Mouse (Mus musculus): ENCODE results near the gene Evi5. TPM values are rescaled to one million over a fixed set of nuclear protein-coding genes. Genes with fewer than 3 reads are reported as not detected.
A peak's percentile ranks its signal among the peaks of the same experiment; 100 is the strongest.

Evi5 gene
- total RNA-seq, 2 experiments from 2014 or later: 19.5 to 21.5 TPM

- intact Hi-C loops (cut with DNase I): no loop called here
- DNase-seq: no peak
Observed at GRCm38 (mm10) chr5:107877053-107877452, 2.1 kb upstream of the Evi5 start.

DNA sequence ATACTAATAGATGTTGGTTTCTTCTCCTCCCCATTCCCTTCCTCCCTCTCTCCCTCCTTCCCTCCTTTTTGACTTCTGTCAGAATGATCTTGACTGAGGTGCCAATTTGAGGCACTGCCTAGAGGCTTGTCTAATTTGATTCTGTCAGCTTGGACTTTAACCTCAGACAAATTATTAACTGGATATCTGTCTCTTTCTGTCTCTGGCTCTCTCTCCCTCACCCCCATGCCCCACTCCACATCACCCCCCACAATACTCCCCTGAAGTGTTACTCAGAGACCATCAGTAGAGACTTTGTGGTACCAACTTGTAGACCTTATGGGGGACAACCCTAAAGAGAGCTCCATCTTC, 329 bp upstream of the Evi5 start:
- intact Hi-C loops (cut with DNase I): no loop called here

GRCm38 (mm10) chr5:107873886-107874302, 1.0 kb downstream of the Evi5 start:
- intact Hi-C loops (cut with DNase I): no loop called here
- DNase-seq: no peak

More for the DNA sequence above, 329 bp upstream of the Evi5 start:
- DNase-seq: no peak

- intact Hi-C loops (cut with DNase I): no loop called here
- DNase-seq: no peak
Observed at GRCm38 (mm10) chr5:107873330-107873729, 1.6 kb downstream of the Evi5 start.

DNA sequence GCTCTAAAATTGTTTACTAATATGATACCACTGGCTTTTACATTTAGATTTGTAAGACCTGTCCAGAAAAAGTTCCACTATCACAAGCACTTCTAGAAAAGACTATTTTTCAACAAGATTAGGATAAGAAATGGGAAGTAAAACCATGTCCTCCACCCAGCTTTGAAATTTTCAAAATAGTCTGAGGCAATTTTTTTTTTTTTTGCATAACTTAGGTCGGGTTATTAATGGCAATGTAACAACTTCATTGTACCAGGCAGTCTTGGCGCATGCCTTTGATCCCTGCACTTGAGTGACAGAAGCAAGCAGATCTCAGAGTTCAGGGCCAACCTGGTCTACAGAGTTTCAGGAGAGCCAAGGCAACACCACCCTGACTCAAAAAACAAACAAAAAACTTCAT, 5.2 kb downstream of the Evi5 start:
- DNase-seq: no peak
- intact Hi-C loops (cut with DNase I): loop anchor here (2.0 kb wide), 1 partner anchor 31 kb away; the partner anchor contains the start of gene Rpl5

GRCm38 (mm10) chr5:107868905-107869424, 5.9 kb downstream of the Evi5 start:
- intact Hi-C loops (cut with DNase I): loop anchor here (2.0 kb wide), 1 partner anchor 32 kb away; the partner anchor contains the start of gene Rpl5
- DNase-seq: peak; percentile 88 to 93

- peak; percentile 67 to 77 for DNase-seq
- intact Hi-C loops (cut with DNase I): loop anchor here (2.0 kb wide), 1 partner anchor 33 kb away; the partner anchor contains the start of gene Rpl5
Observed at GRCm38 (mm10) chr5:107867970-107868904, 6.7 kb downstream of the Evi5 start.

DNA sequence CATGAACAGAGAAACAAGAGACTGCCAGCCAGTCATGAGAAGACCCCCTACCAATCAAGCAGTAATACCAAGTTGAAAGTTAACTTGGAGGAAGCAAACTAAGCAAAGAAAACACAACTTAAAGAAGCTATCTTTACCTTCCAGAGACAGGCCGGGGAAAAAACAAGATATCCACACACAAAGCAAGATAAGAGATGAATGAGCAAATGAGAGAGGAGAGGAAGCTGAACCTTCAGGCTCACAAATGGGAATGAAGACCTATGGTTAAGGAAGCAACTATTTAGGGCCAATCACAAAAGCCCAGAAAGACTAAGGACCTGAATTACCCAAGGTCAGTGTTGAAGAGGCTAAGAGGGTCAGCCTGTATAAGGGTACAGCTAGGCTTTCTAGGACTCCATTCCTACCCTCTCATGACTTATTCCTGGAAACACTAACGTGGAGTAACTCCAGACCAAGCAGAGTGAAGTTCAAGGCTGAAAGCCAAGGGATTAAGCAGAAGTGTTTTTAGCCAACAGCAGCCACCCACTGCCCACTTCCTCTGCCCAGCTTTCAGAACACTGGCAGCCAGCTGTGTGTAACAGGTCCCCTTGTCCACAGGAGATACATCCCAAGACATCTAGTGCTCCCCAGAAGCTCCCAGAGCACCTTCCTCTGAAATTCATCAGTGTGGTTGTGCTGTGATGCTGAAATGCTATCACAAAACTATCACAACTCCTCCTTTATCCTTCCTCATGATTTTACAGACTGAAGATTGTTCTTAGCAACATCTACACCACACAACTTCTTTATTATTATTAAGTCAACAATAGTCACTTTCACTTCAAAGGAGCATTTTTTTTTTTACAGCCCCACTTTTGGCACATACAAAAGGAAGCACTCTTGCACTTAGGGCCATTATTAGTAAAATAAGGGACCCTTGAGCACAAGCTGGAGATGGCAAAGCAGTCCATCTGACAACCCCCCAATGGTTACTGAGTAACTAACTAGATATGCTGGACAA, 8.5 kb downstream of the Evi5 start:
- DNase-seq: peak in 1 of 2 experiments; percentile 19
- intact Hi-C loops (cut with DNase I): no loop called here

- intact Hi-C loops (cut with DNase I): no loop called here
- DNase-seq: no peak
Observed at GRCm38 (mm10) chr5:107863971-107864370, 10.9 kb downstream of the Evi5 start.

DNA sequence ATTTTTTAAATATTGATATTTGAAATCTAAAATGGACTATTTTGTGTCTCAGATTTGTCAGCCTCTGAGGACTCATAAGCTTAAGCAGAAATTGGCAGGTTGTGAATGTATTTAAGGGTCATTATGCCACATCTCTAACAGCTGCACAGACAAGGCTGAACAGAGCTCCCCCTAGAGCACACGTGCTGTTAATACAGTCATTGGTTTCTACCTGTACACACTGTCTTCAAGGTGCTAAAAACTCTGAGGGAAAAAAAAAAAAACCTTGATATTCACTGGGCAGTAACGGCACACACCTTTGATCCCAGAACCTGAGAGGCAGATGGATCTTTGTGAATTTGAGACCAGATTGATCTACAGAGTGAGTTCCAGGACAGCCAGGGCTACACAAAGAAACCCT, 15.9 kb downstream of the Evi5 start:
- intact Hi-C loops (cut with DNase I): no loop called here
- no peak for DNase-seq

DNA sequence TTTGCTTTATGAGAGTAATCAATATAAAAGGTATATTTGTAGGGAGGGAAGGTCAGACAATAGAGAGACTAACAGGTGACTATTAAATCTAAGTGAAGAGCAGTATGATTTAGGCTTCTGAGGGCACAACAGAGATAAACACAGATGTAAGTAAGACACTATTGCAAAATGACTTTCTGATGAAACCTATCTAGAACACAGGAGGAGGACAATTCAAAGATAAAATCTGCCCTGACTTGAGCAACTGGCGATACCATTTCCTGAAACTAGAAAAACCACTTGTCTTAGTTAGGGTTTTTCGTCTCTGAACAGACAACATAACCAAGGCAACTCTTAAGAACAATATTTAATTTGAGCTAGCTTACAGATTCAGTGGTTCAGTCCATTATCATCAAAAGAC, 19.4 kb downstream of the Evi5 start:
- DNase-seq: no peak
- intact Hi-C loops (cut with DNase I): no loop called here

DNA sequence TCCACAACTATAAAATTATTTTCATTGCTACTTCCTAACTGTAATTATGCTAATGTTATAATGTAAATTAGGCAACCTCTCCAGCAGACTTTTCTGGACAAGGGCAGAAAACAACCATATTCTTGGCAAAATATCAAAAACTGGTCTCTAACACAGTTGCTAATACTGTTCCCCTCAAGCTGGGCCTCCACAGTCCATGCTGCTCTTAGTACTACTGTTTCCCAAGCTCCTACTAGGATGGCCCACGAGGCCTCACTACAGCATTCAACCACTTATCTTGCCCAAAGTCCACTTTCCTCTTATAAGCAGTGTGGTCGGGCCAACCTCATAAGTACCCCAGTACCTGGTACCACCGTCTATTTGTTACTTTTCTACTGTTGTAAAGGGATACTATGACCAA, 20.4 kb downstream of the Evi5 start:
- no peak for DNase-seq
- intact Hi-C loops (cut with DNase I): no loop called here

DNA sequence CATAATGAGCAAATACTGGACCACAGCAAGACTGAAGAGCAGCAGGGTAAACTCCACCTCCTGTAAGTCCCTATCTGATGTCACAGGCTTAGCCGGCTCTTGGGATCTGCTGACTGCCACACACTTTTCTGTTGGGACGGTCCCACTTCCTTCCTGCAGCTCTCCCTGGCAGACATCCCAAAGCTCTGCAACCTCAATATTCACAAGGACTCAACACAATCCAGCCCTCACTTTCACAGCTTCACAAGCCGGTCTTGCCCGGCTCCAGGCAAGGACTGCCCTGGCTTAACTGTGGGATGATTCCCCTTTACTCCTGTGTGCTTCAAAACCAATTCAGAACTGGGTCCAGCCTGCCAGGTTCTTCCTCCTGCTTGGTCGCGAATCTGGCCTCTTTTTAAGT, 21.1 kb downstream of the Evi5 start:
- intact Hi-C loops (cut with DNase I): no loop called here
- peak; percentile 35 to 46 for DNase-seq

GRCm38 (mm10) chr5:107848964-107849363, 25.9 kb downstream of the Evi5 start:
- intact Hi-C loops (cut with DNase I): no loop called here
- DNase-seq: no peak

DNA sequence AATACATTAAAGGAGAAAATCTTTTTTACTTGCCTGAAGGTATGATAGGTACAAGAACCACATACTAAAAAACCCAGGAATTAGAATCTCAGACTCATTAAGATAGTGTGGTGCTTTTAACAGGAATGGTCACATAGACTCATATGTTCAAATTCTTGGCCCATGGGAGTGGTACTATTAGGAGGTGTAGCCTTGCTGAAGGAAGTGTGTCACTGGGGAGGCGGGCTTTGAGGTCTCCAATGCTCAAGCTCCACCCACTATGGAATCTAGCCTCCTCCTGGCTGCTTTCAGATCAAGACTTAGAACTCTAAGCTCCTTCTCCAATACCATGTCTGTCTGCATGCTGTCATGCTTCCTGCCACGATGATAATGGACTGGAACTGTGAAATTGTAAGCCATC, 27.1 kb downstream of the Evi5 start:
- intact Hi-C loops (cut with DNase I): no loop called here
- DNase-seq: no peak

DNA sequence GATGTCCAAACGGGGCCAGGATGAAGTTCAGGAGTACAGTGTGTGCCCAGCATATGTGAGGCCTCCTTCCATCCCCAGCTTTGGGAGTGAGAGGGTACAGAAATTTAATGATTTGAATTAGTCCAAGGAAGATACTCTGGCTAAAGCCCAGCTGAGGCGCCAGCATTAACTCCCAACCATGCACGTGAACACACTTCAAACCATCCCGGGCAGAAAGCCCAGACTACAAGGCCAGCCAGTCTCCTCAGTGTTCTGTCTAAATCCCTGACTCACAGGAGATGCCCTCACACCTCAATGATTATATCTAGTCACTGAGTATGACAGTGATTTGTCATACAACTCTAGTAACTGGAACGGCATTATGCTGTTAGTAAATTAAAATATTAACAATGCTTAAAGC, 27.6 kb downstream of the Evi5 start:
- peak; percentile 47 to 58 for DNase-seq
- intact Hi-C loops (cut with DNase I): no loop called here

DNA sequence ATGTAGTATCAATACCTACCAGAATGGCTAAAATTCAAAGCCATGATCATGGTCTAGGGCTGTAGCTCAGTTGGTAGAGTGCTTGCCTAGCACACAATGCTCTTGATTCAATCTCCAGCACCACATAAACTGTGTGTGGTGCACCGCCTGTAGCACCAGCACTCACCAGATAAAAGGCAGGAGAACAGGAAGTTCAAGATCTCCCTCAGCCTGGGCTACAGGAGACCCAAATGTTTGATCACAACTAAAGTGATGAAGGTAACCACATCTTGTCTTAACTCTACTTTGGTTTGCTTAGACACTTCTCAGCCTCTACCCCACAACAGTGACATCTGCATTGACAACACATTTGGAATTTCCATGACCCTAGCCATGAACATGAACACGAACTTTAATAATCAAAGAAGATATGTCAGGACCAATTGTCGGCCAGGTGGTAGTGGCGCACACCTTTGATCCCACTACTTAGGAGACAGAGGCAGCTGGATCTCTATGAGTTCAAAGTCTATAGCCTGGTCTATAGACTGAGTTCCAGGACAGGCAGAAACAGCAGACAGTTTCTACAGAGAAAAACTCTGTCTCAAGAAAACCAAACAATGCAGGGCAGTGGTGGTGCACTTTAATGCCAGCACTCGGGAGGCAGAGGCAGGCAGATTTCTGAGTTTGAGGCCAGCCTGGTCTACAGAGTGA, 34.2 kb downstream of the Evi5 start:
- no peak for DNase-seq
- intact Hi-C loops (cut with DNase I): no loop called here

- intact Hi-C loops (cut with DNase I): no loop called here
- peak; percentile 15 to 43 for DNase-seq
Observed at GRCm38 (mm10) chr5:107838891-107839644, 35.8 kb downstream of the Evi5 start.

DNA sequence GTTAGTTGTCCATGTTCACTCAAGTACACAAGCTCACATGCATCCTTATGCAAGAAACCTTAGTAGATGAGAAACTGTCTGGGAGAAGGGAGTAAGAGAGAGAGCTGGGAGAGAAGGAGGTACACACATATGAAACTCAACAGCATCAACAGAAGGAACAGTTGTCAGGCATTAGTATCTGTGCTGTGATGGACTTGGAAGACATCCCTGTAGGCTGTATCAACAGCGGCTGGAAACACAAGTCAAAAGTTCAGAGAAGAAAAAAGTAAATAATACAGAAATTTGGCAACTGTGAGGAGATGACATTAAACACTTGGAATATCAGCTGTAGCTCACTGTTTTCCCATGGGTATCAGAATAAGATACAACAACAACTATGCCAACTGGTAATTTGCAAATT, 40.6 kb downstream of the Evi5 start:
- intact Hi-C loops (cut with DNase I): no loop called here
- no peak for DNase-seq

GRCm38 (mm10) chr5:107831351-107831750, 43.6 kb downstream of the Evi5 start:
- intact Hi-C loops (cut with DNase I): no loop called here
- no peak for DNase-seq

Measured in heart, postnatal 36 days (tissue).